Mouse (Mus musculus): ENCODE measurements around the gene Dchs2.

DNA sequence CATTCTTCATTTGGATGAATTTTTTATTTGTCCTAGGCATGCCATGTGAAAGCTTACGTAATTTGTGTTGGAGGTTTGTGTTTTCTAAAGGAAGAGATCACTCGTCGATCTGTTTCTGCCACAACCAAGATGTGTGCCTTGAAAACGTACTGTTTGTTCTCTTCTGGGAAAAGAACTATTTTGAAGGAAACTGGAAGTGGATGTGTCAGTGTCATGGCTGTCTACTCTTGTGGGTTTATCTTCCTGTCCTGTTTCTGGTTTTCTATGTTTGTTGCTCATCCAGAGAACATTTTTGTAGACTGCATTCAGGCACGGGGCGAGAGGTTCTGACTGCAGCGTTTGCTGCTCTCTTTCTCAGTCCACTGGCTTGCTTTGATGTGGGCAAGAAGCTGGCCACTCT is 124.2 kb downstream of the Dchs2 start:
- no peak for TF ChIP-seq CTCF (IDR thresholded peaks at IDR 0.05; ENCODE audit: low read depth)
- no peak for TF ChIP-seq EP300 (IDR thresholded peaks at IDR 0.05; ENCODE audit: low read depth)

Data from heart, postnatal 0 days (tissue).